Mouse (Mus musculus) G1E (cell line): ENCODE results near the gene Capn9.

Experiments
- CTCF ChIP-seq: IDR thresholded peaks from 2 replicates; pipeline ENCODE4 v1.5.1; 2012; ENCODE audit warnings: low read depth, low read length, inconsistent platforms, mixed read lengths
- GATA1 ChIP-seq: IDR thresholded peaks from 2 replicates; pipeline ENCODE4 v1.6.1; 2012; ENCODE audit warnings: borderline replicate concordance, low read length, inconsistent platforms, mixed read lengths

DNA sequence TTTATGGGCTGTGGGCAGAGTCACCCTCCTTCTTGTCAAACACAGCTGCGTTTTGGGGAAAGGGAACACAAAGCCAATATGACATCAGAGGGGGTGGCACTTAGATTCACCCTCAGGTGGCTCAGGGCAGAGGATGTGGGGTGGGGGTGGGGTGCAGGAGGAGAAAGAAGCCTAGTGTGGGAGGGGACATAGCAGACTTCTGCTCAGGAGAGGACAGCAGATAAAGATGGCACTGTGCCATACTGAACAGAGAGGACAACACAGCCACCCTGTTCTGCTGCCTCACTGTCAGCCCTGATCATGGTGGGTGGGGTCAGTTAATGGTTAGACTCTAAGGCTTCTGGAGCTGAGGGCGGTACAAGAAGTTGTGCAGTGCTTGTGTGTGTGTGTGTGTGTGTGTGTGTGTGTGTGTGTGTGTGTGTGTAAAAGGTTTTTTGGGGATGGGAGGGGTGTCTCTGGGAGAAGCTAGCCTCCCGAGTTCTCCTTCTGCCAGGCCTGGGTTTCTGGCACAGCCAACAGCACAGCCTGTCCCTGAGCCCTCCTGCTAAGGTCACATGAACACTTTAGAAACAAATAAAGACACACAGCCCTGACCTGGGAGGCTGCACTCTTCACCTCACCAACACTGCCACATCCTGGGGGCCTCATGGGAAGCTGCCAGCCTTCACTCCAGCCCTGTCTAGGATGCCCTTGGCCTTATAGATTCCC, 10.0 kb downstream of the Capn9 start:
- no peak for TF ChIP-seq GATA1
- no peak for TF ChIP-seq CTCF
